Mouse (Mus musculus): ENCODE results near the gene Myl3. TPM values are rescaled to one million over a fixed set of nuclear protein-coding genes. Genes with fewer than 3 reads are reported as not detected.
A peak's percentile ranks its signal among the peaks of the same experiment; 100 is the strongest.

The Myl3 gene
- total RNA-seq, 2 experiments from 2014 or later = 0.59 TPM; not detected in 1

- no peak for DNase-seq (ENCODE audit: low spot score in 2 of 2)
- intact Hi-C loops (cut with DNase I) = no loop called here
Measured at GRCm38 (mm10) chr9:110797866-110798265, 56.2 kb downstream of the Myl3 start, which contains the start of gene Prss42. Gene Prss42, plus strand, starts transcription at chr9:110798166.

- no peak for DNase-seq (ENCODE audit: low spot score in 2 of 2)
- intact Hi-C loops (cut with DNase I) = no loop called here
Measured at GRCm38 (mm10) chr9:110800834-110801479, 59.3 kb downstream of the Myl3 start.

GRCm38 (mm10) chr9:110803294-110803693 lies 61.6 kb downstream of the Myl3 start:
- intact Hi-C loops (cut with DNase I) = no loop called here
- no peak for DNase-seq (ENCODE audit: low spot score in 2 of 2)

- DNase-seq (ENCODE audit: low spot score in 2 of 2) = peak in 1 of 2 experiments; percentile 7
- intact Hi-C loops (cut with DNase I) = no loop called here
Measured at GRCm38 (mm10) chr9:110810051-110810450, 68.4 kb downstream of the Myl3 start.

GRCm38 (mm10) chr9:110813789-110814188 lies 72.1 kb downstream of the Myl3 start, which contains the start of gene Prss44:
Gene Prss44, plus strand, starts transcription at chr9:110813994.
- no peak for DNase-seq (ENCODE audit: low spot score in 2 of 2)
- intact Hi-C loops (cut with DNase I) = no loop called here

Other genes with a start within 250 kb of the Myl3 start
- 10 to 100 TPM; 66.6 to 81.9 TPM for gene Setd2, start 209.3 kb upstream of the Myl3 start, total RNA-seq (2021)
- gene Nradd, start 117.4 kb upstream of the Myl3 start, total RNA-seq (2021) = 1 to 10 TPM; 2.2 TPM
- 10 to 100 TPM in 1 of 2 experiments, 1 to 10 TPM in 1; 7.8 to 13.5 TPM for gene Nbeal2, start 87.7 kb upstream of the Myl3 start, total RNA-seq (2021)
- 10 to 100 TPM; 56.1 to 60.8 TPM for gene Ccdc12, start 85.4 kb upstream of the Myl3 start, total RNA-seq (2021)
- 1 to 10 TPM; 4.6 to 7.1 TPM for gene Pth1r, start 5.3 kb downstream of the Myl3 start, total RNA-seq (2021)
- not detected for gene Prss42, start 56.3 kb downstream of the Myl3 start, total RNA-seq (2021)
- gene Prss44, start 72.1 kb downstream of the Myl3 start, total RNA-seq (2021) = not detected
- gene Prss43, start 84.8 kb downstream of the Myl3 start, total RNA-seq (2021) = under 1 TPM in 1 of 2 experiments, not detected in 1; 0.12 TPM
- under 1 TPM; 0.52 to 0.66 TPM for gene Prss45, start 92.7 kb downstream of the Myl3 start, total RNA-seq (2021)
- gene Prss46, start 102.6 kb downstream of the Myl3 start, total RNA-seq (2021) = not detected
- gene Prss50, start 116.1 kb downstream of the Myl3 start, total RNA-seq (2021) = under 1 TPM; 0.48 to 0.72 TPM
- 10 to 100 TPM in 1 of 2 experiments, 1 to 10 TPM in 1; 6.9 to 13.7 TPM for gene Als2cl, start 138.0 kb downstream of the Myl3 start, total RNA-seq (2021)
- gene Tmie, start 138.3 kb downstream of the Myl3 start, total RNA-seq (2021) = 1 to 10 TPM; 2.8 to 3.7 TPM
- gene Fam240a, start 175.0 kb downstream of the Myl3 start, total RNA-seq (2021) = not detected
- gene Tdgf1, start 204.3 kb downstream of the Myl3 start, total RNA-seq (2021) = under 1 TPM; 0.15 to 0.48 TPM
- gene Lrrc2, start 209.7 kb downstream of the Myl3 start, total RNA-seq (2021) = under 1 TPM; 0.32 to 0.93 TPM
- gene Rtp3, start 248.7 kb downstream of the Myl3 start, total RNA-seq (2021) = under 1 TPM in 1 of 2 experiments, not detected in 1; 0.64 TPM

All from left cerebral cortex, postnatal 36 days (tissue).